Mouse (Mus musculus) spleen, postnatal 4 days (tissue): ENCODE results near the gene Sdhc.
"Not testable (repeated sequence)": the region's sequence is repeated elsewhere in the genome, so short reads cannot be mapped to it uniquely, and the experiment has no call there.

ENCODE experiments used
- DNase-seq, 2 experiments: peaks; one replicate each; pipeline ENCODE4 v3.0.0; 2022; ENCODE audit warnings: low spot score in 2 of 2

The Sdhc gene

DNA sequence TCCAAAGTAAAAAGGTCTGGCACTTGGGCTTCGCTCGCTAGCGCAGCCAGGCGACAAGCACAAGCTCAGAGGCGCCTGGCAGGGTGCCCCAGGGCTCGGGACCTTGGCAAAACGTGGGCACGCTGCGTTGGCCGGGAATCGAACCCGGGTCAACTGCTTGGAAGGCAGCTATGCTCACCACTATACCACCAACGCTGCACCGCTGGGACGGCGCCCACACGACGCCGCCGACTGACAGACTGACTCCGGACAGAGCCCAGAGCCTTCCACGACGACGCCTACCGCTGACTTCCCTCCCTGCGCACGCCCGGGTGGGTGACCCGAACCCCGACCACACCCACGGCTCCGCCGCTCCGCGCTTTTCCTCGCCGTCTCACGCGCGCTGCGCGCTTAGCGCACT is 70.6 kb downstream of the Sdhc start:
- not testable (repeated sequence) for DNase-seq

- DNase-seq = not testable (repeated sequence)
These were observed 71.1 kb downstream of the Sdhc start for GRCm38 (mm10) chr1:171079345-171079744.

- DNase-seq = not testable (repeated sequence)
These were observed 72.0 kb downstream of the Sdhc start for GRCm38 (mm10) chr1:171078419-171078818.

- DNase-seq = peak; percentile 31 to 77
These were observed 72.4 kb downstream of the Sdhc start for GRCm38 (mm10) chr1:171077955-171078354.

DNA sequence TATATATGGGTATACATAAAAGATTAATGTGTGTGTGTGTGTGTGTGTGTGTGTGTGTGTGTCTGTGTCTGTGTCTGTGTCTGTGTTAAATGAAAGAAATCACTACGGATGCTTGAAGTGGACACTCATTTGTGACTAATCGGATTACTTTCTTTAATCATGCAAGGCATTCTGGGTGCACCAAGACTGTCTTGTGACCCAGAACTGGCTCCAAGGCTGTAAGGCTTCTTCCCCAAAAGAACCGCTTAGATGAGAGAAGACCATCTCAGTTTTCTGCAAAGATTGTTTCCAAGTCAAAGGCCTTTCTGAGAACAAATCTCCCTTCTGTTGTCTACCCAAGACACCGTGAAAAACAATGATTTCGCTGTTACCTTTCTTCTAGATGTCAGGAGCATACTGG is 73.2 kb downstream of the Sdhc start:
- not testable (repeated sequence) for DNase-seq
